In genomic region chr3:100366447-100366846, GRCm38 (mm10) we compare ENCODE assay signal across 9 mouse cellular contexts.
"Had no signal": no experiment of that assay in that cellular context is flagged by ENCODE, and none has a peak within 500 bp of the region (broad histone marks: within the 10 kb centered on the region; RNA-seq: fewer than 3 reads in every experiment).

No protein-coding gene starts in this region.

- ATAC-seq: hindbrain, postnatal 0 days had no signal

- H3K4me1 ChIP-seq: hindbrain, embryonic 13.5 days; neural tube, embryonic 12.5 days; stomach, embryonic 15.5 days had no signal

- H3K4me2 ChIP-seq: hindbrain, embryonic 13.5 days; limb, embryonic 13.5 days; neural tube, embryonic 12.5 days; stomach, embryonic 15.5 days had no signal

- H3K36me3 ChIP-seq: hindbrain, embryonic 13.5 days; limb, embryonic 13.5 days; neural tube, embryonic 12.5 days; stomach, embryonic 15.5 days had no signal

- H3K27me3 ChIP-seq: hindbrain, embryonic 13.5 days; limb, embryonic 13.5 days; neural tube, embryonic 12.5 days; stomach, embryonic 15.5 days had no signal

- H3K27ac ChIP-seq: hindbrain, embryonic 13.5 days; hindbrain, postnatal 0 days; limb, embryonic 13.5 days; liver, embryonic 14.5 days; neural tube, embryonic 12.5 days; stomach, embryonic 15.5 days had no signal

- H3K4me3 ChIP-seq: hindbrain, embryonic 13.5 days; limb, embryonic 13.5 days; neural tube, embryonic 12.5 days; stomach, embryonic 15.5 days had no signal

- DNase-seq: lung, adult 18-20 months; midbrain, embryonic 14.5 days; thymus, adult 2 months had no signal

- H3K9me3 ChIP-seq: hindbrain, embryonic 13.5 days; limb, embryonic 13.5 days; neural tube, embryonic 12.5 days; stomach, embryonic 15.5 days had no signal

- H3K9ac ChIP-seq: hindbrain, embryonic 13.5 days; limb, embryonic 13.5 days; liver, embryonic 14.5 days; neural tube, embryonic 12.5 days; stomach, embryonic 15.5 days had no signal
